Mouse (Mus musculus) E14TG2a.4 (cell line): ENCODE results near the gene Cdk5.
"Not testable (repeated sequence)": the region's sequence is repeated elsewhere in the genome, so short reads cannot be mapped to it uniquely, and the experiment has no call there.

Experiments
- H3K27me3 ChIP-seq: 2 replicates; pipeline ENCODE4 v1.6.1; 2014; ENCODE audit warnings: low read length, control low read depth; ENCODE audit not compliant: insufficient read depth
- H3K36me3 ChIP-seq: 2 replicates; pipeline ENCODE4 v1.6.1; 2014; ENCODE audit warnings: low read length, control low read depth; ENCODE audit not compliant: insufficient read depth
- H3K4me1 ChIP-seq: replicated peaks from 2 replicates; pipeline ENCODE4 v1.6.1; 2014; ENCODE audit warnings: low read depth, low read length, control low read depth
- H3K4me3 ChIP-seq: replicated peaks from 2 replicates; pipeline ENCODE4 v1.5.1; 2014; ENCODE audit warnings: mild to moderate bottlenecking, low read length
- H3K9me3 ChIP-seq: 2 replicates; pipeline ENCODE4 v1.6.1; 2014; ENCODE audit warnings: low read length, control low read depth
- CTCF ChIP-seq: conservative IDR thresholded peaks from 2 replicates; pipeline ENCODE4 v1.5.1; 2014; ENCODE audit warnings: low read length
- NANOG ChIP-seq: IDR thresholded peaks from 2 replicates; pipeline ENCODE4 v1.6.1; 2014; ENCODE audit warnings: borderline replicate concordance, low read length, mixed read lengths
- POU5F1 ChIP-seq: IDR thresholded peaks from 2 replicates; pipeline ENCODE4 v1.6.1; 2014; ENCODE audit warnings: low read length, borderline replicate concordance

Gene Cdk5

DNA sequence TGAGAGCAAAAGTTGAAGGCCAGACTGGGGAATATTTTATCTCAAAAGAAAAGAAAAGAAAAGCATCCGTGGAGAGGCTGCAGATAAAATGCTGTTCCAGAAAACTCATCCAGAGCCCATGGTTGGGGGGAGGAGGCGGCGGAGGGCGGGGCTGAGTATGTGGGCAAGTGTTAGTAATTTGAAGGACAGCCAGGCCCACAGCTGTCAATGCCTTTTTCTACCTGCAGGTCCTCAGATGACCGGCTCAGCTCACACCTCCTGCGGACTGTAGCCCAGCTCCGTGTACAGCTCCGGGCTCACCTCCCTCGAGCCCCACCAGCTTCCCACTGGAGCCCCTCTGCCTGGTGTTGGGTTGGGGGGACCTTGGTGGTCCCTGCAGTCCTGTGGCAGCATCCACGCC, 23.6 kb downstream of the Cdk5 start:
- H3K9me3 ChIP-seq, result no peaks in the 10 kb centered on the region
- no peak overlapping the region for H3K4me3 ChIP-seq
- no peak for TF ChIP-seq POU5F1
- peaks cover 60% of the 10 kb centered on the region for H3K36me3 ChIP-seq
- H3K27me3 ChIP-seq, result no peaks in the 10 kb centered on the region
- peaks cover 46% of the 10 kb centered on the region for H3K4me1 ChIP-seq

DNA sequence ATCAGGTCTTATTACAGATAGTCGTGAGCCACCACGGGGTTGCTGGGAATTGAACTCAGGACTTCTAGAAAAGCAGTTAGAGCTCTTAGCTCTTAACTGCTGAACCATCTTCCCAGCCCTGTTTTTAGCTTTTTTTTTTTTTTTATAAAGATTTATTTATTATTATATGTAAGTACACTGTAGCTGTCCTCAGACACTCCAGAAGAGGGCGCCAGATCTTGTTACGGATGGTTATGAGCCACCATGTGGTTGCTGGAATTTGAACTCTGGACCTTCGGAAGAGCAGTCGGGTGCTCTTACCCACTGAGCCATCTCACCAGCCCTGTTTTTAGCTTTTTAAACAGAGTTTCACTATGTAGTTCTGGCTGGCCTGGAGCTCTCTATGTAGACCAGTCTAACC, 27.1 kb downstream of the Cdk5 start:
- not testable (repeated sequence) for H3K27me3 ChIP-seq, H3K9me3 ChIP-seq, H3K4me3 ChIP-seq
- Histone ChIP-seq H3K4me1 (peaks cover 60% of the 10 kb centered on the region), H3K36me3 (peaks cover 26% of the 10 kb centered on the region)
- TF ChIP-seq CTCF, result peak; percentile 21

DNA sequence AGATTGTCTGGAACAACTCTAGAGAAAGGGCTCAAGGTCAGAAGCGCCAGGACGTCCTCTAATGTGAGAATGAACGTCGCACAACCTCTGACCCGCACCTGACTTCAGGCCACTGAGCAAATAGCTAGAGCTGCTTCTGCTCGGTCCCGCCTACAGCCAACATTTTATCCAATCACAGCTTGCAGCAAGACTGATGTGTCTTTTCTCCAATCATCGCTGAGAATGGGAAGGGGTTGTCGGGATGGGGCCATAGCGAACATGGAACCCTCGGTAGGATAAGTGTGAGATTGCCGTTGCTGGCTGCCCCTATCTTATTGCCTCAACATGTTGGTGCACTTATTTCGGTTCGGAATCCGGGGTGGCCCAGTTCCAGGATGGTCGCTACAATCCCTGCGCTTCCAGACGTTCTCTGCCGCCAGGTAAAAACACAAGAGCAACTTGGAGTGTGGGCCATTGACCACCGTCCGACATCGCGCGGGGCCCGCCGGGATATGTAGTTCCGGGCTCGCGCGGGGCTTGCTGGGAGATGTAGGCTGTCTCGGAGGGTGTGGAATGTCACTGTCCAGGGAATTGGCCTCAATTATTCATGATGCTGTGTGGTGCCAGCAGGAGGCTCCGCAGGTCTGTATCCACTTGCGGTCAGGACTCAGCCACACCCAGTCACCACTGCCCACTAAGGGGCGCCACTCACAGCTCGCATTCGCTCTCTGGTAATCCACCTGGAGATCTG, 29.0 kb downstream of the Cdk5 start:
- Histone ChIP-seq H3K27me3 (peaks cover 5% of the 10 kb centered on the region), H3K36me3 (peaks cover 10% of the 10 kb centered on the region; the same call in 1 of the 2 replicates), H3K4me3 (peak overlapping the region; percentile 86), H3K4me1 (peaks cover 53% of the 10 kb centered on the region), H3K9me3 (no peaks in the 10 kb centered on the region)
- TF ChIP-seq CTCF, result peak; percentile 46
- TF ChIP-seq POU5F1, result no peak
- no peak for TF ChIP-seq NANOG

DNA sequence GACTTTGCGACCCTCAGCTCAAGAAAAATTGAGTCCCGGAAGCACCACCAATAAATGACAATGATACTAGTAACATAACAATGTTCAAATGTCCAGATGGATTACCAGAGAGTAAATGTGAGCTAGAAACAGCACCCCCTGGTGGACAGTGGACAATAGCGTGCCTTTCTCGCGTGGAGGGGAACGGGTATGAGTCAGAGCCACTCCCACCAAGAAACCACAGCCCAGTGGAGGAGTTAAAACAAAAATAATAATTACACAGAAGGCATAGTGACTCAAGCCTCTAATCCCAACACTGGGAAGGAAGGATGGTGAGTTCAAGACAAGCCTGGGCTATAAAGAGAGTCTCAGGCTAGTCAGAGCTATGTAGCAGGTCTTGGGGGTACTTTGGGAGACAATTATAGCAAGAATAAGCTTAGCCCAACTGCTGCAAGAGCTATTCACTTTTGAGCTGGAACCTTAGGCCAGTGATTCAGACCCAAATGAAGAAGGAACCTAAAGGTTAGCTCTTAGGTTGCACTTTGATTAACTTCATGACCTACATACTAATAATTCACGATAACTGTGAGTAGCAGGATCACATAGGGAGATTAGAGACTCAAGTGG, 29.8 kb downstream of the Cdk5 start, which contains the start of gene Abcb8:
Gene Abcb8 (plus strand): TSS at position 272 of the 606 bp plus-strand sequence.
- TF ChIP-seq CTCF (peak; percentile 93), POU5F1 (no peak)
- Histone ChIP-seq H3K36me3 (peaks cover 8% of the 10 kb centered on the region; the same call in 1 of the 2 replicates), H3K9me3 (no peaks in the 10 kb centered on the region), H3K4me1 (peaks cover 58% of the 10 kb centered on the region), H3K4me3 (peak within 1 kb of the TSS; percentile 86), H3K27me3 (peaks cover 9% of the 10 kb centered on the region)

DNA sequence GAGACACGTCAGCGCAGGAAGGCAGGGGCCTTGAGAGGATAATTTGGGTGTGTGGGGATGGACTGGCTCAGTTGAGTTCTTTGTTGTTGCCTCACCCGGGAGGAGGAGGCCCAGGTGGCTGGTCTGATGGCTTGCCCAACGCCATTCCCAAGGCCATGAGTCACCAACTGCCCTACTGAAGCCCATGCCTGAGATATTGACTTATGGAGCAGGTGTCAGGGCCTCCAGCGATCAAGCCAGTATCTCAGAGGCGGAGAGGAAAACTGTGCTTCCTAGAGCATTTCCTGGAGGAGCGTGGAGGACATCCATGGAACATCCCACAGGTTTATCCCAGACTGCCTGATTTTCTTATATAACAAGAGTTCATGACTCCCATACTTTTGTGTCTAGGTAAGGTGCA, 30.6 kb downstream of the Cdk5 start:
- TF ChIP-seq POU5F1, result no peak
- no peak for TF ChIP-seq NANOG
- no peak for TF ChIP-seq CTCF
- Histone ChIP-seq H3K36me3 (peaks cover 8% of the 10 kb centered on the region; the same call in 1 of the 2 replicates), H3K27me3 (peaks cover 16% of the 10 kb centered on the region), H3K4me3 (no peak overlapping the region), H3K4me1 (peaks cover 57% of the 10 kb centered on the region), H3K9me3 (no peaks in the 10 kb centered on the region)

DNA sequence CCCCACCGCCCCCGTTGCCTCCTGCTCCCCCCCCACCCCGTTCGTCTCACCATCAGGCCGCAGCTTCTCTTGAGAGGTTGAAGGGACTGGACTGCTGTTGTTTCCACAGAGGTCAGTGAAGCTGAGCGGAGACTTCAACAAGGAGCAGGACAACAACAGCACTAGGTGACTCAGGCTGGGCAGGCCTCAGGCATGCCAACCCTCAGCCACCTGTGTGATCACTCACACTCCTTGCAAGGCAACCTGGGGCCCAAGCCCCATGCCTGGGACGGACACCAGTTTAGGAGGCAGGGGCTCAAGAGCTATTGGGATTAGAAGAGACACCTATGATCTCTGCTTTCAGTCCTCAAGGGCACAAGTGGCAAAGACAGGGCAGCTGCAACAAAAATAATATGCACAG, 31.5 kb downstream of the Cdk5 start, which contains the start of gene Atg9b:
Gene Atg9b (minus strand): TSS at position 280 of the 400 bp plus-strand sequence.
- no peak for TF ChIP-seq POU5F1
- TF ChIP-seq NANOG, result no peak
- TF ChIP-seq CTCF, result no peak
- H3K27me3 ChIP-seq, result peaks cover 24% of the 10 kb centered on the region
- no peaks in the 10 kb centered on the region for H3K9me3 ChIP-seq
- H3K4me3 ChIP-seq, result peak within 1 kb of the TSS; percentile 39
- H3K36me3 ChIP-seq, result peaks cover 5% of the 10 kb centered on the region; the same call in 1 of the 2 replicates
- peaks cover 65% of the 10 kb centered on the region for H3K4me1 ChIP-seq

DNA sequence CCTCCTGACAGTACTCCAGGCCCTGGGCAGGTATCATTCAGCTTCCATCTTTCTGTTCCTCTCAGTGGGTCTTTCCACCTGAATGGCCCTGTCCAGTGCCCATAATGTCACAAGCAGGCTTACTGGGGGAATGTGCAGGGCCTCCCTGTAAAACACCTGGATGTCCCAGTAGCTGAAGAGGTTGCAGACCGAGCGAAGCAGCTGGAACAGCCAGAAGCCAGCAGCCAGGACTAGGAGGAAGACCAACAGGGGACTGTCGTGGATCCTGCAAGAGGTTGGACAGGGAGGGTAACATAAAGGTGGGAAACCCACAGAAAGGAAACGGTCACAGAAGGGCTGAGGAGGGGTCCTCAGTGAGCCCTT, 33.7 kb downstream of the Cdk5 start:
- Histone ChIP-seq H3K27me3 (peaks cover 40% of the 10 kb centered on the region), H3K9me3 (no peaks in the 10 kb centered on the region), H3K4me3 (peak overlapping the region; percentile 80; the same call in 1 of the 2 replicates), H3K4me1 (peaks cover 69% of the 10 kb centered on the region), H3K36me3 (peaks cover 17% of the 10 kb centered on the region)
- TF ChIP-seq NANOG (no peak), POU5F1 (no peak)

DNA sequence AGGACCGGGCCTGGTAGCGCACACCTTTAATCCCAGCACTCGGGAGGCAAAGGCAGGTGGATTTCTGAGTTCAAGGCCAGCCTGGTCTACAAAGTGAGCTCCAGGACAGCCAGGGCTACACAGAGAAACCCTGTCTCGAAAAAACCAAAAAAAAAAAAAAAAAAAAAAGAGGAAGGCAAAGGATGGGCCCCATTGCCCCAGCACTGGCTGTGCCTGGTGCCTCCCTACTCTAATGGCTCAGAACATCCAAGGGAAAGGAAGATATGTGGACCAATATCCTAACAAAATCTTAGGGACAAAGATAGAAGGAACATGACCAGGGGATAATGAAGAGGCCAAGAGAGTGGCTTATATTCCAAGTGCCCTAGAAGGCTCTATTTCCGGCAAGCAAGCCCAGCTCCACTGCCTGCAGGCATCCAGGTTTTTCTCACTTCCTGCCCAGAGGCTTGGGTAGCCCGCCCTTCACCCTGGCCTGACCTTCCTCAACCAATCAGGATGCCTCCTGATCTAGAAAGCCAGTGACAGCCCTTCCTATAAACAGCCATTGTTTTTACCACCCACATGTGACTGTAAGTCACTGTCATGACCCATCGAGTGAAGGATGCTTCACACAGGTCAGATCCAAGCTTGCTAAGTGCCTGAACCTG, 34.2 kb downstream of the Cdk5 start:
- H3K36me3 ChIP-seq, result peaks cover 18% of the 10 kb centered on the region
- no peak for TF ChIP-seq NANOG
- TF ChIP-seq CTCF, result no peak
- TF ChIP-seq POU5F1, result no peak
- H3K4me3 ChIP-seq, result peak overlapping the region; percentile 80
- H3K4me1 ChIP-seq, result peaks cover 73% of the 10 kb centered on the region
- H3K9me3 ChIP-seq, result no peaks in the 10 kb centered on the region
- H3K27me3 ChIP-seq, result peaks cover 40% of the 10 kb centered on the region

DNA sequence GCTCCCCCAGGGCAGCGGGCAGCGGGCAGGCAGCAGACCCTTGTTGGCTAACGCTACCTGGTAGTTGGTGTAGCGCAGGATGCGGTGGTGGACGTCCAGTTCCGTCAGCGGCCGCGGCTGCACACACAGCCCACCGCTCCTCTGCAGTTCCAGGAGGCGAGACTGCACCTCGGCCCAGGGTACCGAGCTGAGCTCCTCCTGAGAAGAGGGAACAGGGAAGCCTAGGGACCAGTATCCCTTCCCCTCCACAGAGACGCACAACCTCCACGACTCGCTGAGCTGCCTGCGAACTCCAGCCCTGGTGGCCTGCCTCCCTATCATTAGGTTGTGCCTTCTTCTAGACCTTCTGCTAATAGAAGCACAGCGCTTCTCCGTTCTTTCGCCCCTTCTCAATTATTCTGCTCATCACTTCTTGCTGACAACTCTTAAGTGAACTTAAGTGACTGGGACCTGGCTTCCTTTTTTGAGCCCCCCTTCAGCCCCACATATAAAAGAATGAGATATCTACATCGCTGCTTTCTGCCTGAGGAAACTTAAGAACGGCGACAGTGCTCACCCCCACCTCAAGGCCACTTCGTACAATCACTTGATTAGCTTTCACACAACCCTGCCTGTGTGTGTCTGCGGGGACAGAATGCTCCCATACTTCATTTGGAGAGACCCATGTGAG, 34.9 kb downstream of the Cdk5 start:
- Histone ChIP-seq H3K27me3 (peaks cover 40% of the 10 kb centered on the region), H3K9me3 (no peaks in the 10 kb centered on the region), H3K4me1 (peaks cover 72% of the 10 kb centered on the region), H3K36me3 (peaks cover 18% of the 10 kb centered on the region), H3K4me3 (peak overlapping the region; percentile 80)
- TF ChIP-seq CTCF, result no peak
- TF ChIP-seq NANOG, result no peak
- TF ChIP-seq POU5F1, result no peak
